Mouse (Mus musculus): ENCODE results near the gene Slco3a1. TPM values are rescaled to one million over a fixed set of nuclear protein-coding genes. Genes with fewer than 3 reads are reported as not detected.

Gene Slco3a1
- polyA plus RNA-seq, 1 experiment: 66.6 TPM

- TF ChIP-seq CTCF (IDR thresholded peaks at IDR 0.05; ENCODE audit: borderline replicate concordance, insufficient read depth, low read depth, low read length) (no peak), POLR2A (IDR thresholded peaks at IDR 0.05; ENCODE audit: borderline replicate concordance, insufficient read depth, low read length) (no peak)
These were observed 12.6 kb downstream of the Slco3a1 start for GRCm38 (mm10) chr7:74541958-74542357.

GRCm38 (mm10) chr7:74540933-74541725 is 13.5 kb downstream of the Slco3a1 start:
- peak in 1 of 2 experiments; percentile 11 for DNase-seq
- TF ChIP-seq POLR2A (IDR thresholded peaks at IDR 0.05; ENCODE audit: borderline replicate concordance, insufficient read depth, low read length) (no peak), CTCF (IDR thresholded peaks at IDR 0.05; ENCODE audit: borderline replicate concordance, insufficient read depth, low read depth, low read length) (no peak)
- no peak overlapping the region for H3K4me3 ChIP-seq (replicated peaks; ENCODE audit: insufficient read depth, low read depth, low read length)
- 94% methylated on average over 7 of the region's 7 CpGs for WGBS
- H3K27me3 ChIP-seq (ENCODE audit: control insufficient read depth, insufficient read depth, low read length): no peaks in the 10 kb centered on the region
- H3K27ac ChIP-seq (ENCODE audit: insufficient read depth, low read length): no peak overlapping the region
- H3K4me1 ChIP-seq (ENCODE audit: control insufficient read depth, insufficient read depth, low read length): peaks cover 23% of the 10 kb centered on the region

More at GRCm38 (mm10) chr7:74541958-74542357, 12.6 kb downstream of the Slco3a1 start:
- peaks cover 23% of the 10 kb centered on the region for H3K4me1 ChIP-seq (ENCODE audit: control insufficient read depth, insufficient read depth, low read length)
- no peak overlapping the region for H3K4me3 ChIP-seq (replicated peaks; ENCODE audit: insufficient read depth, low read depth, low read length)
- H3K27me3 ChIP-seq (ENCODE audit: control insufficient read depth, insufficient read depth, low read length): no peaks in the 10 kb centered on the region
- no peak overlapping the region for H3K27ac ChIP-seq (ENCODE audit: insufficient read depth, low read length)
- DNase-seq: peak; percentile 44 to 67
- 7% methylated on average over 4 of the region's 4 CpGs for WGBS

GRCm38 (mm10) chr7:74536186-74536585 is 18.4 kb downstream of the Slco3a1 start:
- Histone ChIP-seq H3K4me1 (ENCODE audit: control insufficient read depth, insufficient read depth, low read length) (peaks cover 3% of the 10 kb centered on the region; the same call in 1 of the 2 replicates), H3K27ac (ENCODE audit: insufficient read depth, low read length) (no peak overlapping the region), H3K4me3 (replicated peaks; ENCODE audit: insufficient read depth, low read depth, low read length) (no peak overlapping the region), H3K27me3 (ENCODE audit: control insufficient read depth, insufficient read depth, low read length) (no peaks in the 10 kb centered on the region)
- 43% methylated on average over 4 of the region's 4 CpGs for WGBS
- no peak for TF ChIP-seq CTCF (IDR thresholded peaks at IDR 0.05; ENCODE audit: borderline replicate concordance, insufficient read depth, low read depth, low read length)
- TF ChIP-seq POLR2A (IDR thresholded peaks at IDR 0.05; ENCODE audit: borderline replicate concordance, insufficient read depth, low read length): no peak
- DNase-seq: no peak

- 94% methylated on average over 7 of the region's 7 CpGs for WGBS
- Histone ChIP-seq H3K27me3 (ENCODE audit: control insufficient read depth, insufficient read depth, low read length) (no peaks in the 10 kb centered on the region), H3K4me1 (ENCODE audit: control insufficient read depth, insufficient read depth, low read length) (peaks cover 16% of the 10 kb centered on the region), H3K27ac (ENCODE audit: insufficient read depth, low read length) (no peak overlapping the region), H3K4me3 (replicated peaks; ENCODE audit: insufficient read depth, low read depth, low read length) (no peak overlapping the region)
- no peak for DNase-seq
- TF ChIP-seq POLR2A (IDR thresholded peaks at IDR 0.05; ENCODE audit: borderline replicate concordance, insufficient read depth, low read length) (no peak), CTCF (IDR thresholded peaks at IDR 0.05; ENCODE audit: borderline replicate concordance, insufficient read depth, low read depth, low read length) (no peak)
These were observed 23.0 kb downstream of the Slco3a1 start for GRCm38 (mm10) chr7:74531468-74532097.

GRCm38 (mm10) chr7:74529877-74530276 is 24.7 kb downstream of the Slco3a1 start:
- H3K4me1 ChIP-seq (ENCODE audit: control insufficient read depth, insufficient read depth, low read length): peaks cover 33% of the 10 kb centered on the region
- no peak for DNase-seq
- H3K4me3 ChIP-seq (replicated peaks; ENCODE audit: insufficient read depth, low read depth, low read length): no peak overlapping the region
- TF ChIP-seq POLR2A (IDR thresholded peaks at IDR 0.05; ENCODE audit: borderline replicate concordance, insufficient read depth, low read length): no peak
- no peak for TF ChIP-seq CTCF (IDR thresholded peaks at IDR 0.05; ENCODE audit: borderline replicate concordance, insufficient read depth, low read depth, low read length)
- WGBS: 80% methylated on average over 2 of the region's 2 CpGs
- no peak overlapping the region for H3K27ac ChIP-seq (ENCODE audit: insufficient read depth, low read length)
- H3K27me3 ChIP-seq (ENCODE audit: control insufficient read depth, insufficient read depth, low read length): no peaks in the 10 kb centered on the region

GRCm38 (mm10) chr7:74529183-74529757 is 25.3 kb downstream of the Slco3a1 start:
- H3K27ac ChIP-seq (ENCODE audit: insufficient read depth, low read length): no peak overlapping the region
- 60% methylated on average over 4 of the region's 4 CpGs for WGBS
- no peak for DNase-seq
- H3K4me3 ChIP-seq (replicated peaks; ENCODE audit: insufficient read depth, low read depth, low read length): no peak overlapping the region
- H3K27me3 ChIP-seq (ENCODE audit: control insufficient read depth, insufficient read depth, low read length): no peaks in the 10 kb centered on the region
- no peak for TF ChIP-seq POLR2A (IDR thresholded peaks at IDR 0.05; ENCODE audit: borderline replicate concordance, insufficient read depth, low read length)
- no peak for TF ChIP-seq CTCF (IDR thresholded peaks at IDR 0.05; ENCODE audit: borderline replicate concordance, insufficient read depth, low read depth, low read length)
- H3K4me1 ChIP-seq (ENCODE audit: control insufficient read depth, insufficient read depth, low read length): peaks cover 39% of the 10 kb centered on the region

GRCm38 (mm10) chr7:74528182-74528581 is 26.4 kb downstream of the Slco3a1 start:
- WGBS: 39% methylated on average over 5 of the region's 5 CpGs
- Histone ChIP-seq H3K27me3 (ENCODE audit: control insufficient read depth, insufficient read depth, low read length) (no peaks in the 10 kb centered on the region), H3K4me1 (ENCODE audit: control insufficient read depth, insufficient read depth, low read length) (peaks cover 46% of the 10 kb centered on the region), H3K4me3 (replicated peaks; ENCODE audit: insufficient read depth, low read depth, low read length) (no peak overlapping the region), H3K27ac (ENCODE audit: insufficient read depth, low read length) (0 out of 2 replicates have a peak overlapping the region, but pooled peaks have one; percentile 1)
- no peak for TF ChIP-seq POLR2A (IDR thresholded peaks at IDR 0.05; ENCODE audit: borderline replicate concordance, insufficient read depth, low read length)
- no peak for TF ChIP-seq CTCF (IDR thresholded peaks at IDR 0.05; ENCODE audit: borderline replicate concordance, insufficient read depth, low read depth, low read length)
- DNase-seq: peak; percentile 76 to 87

Data from cerebellum, adult 2 months (tissue).